ENCODE assay signal across 18 mouse cellular contexts in genomic region chr3:151505606-151506005, GRCm38 (mm10).
"Had no signal": no experiment of that assay in that cellular context is flagged by ENCODE, and none has a peak within 500 bp of the region (broad histone marks: within the 10 kb centered on the region; RNA-seq: fewer than 3 reads in every experiment).

No protein-coding gene starts in this region.

- DNase-seq: lung, adult 18-20 months; lung, embryonic 14.5 days; lung, postnatal 10 days; lung, postnatal 4 days; midbrain, embryonic 14.5 days; retina, postnatal 1 day; right cerebral cortex, adult 18-20 months; right cerebral cortex, postnatal 25 days; right cerebral cortex, postnatal 4 days; spleen, adult 18-20 months; thymus, adult 18-20 months; thymus, postnatal 25 days had no signal

- H3K9ac ChIP-seq: lung, embryonic 14.5 days; midbrain, embryonic 12.5 days; neural tube, embryonic 13.5 days; neural tube, embryonic 15.5 days had no signal

- H3K36me3 ChIP-seq: midbrain, embryonic 10.5 days; midbrain, embryonic 12.5 days; neural tube, embryonic 13.5 days; neural tube, embryonic 15.5 days had no signal

- H3K4me3 ChIP-seq: midbrain, embryonic 10.5 days; midbrain, embryonic 12.5 days; myocyte; neural tube, embryonic 13.5 days; neural tube, embryonic 15.5 days had no signal

- H3K9me3 ChIP-seq: midbrain, embryonic 10.5 days; midbrain, embryonic 12.5 days; neural tube, embryonic 13.5 days; neural tube, embryonic 15.5 days had no signal

- H3K27ac ChIP-seq: midbrain, embryonic 10.5 days; midbrain, embryonic 12.5 days; neural tube, embryonic 13.5 days; neural tube, embryonic 15.5 days had no signal

- H3K4me2 ChIP-seq: lung, embryonic 14.5 days; midbrain, embryonic 12.5 days; neural tube, embryonic 13.5 days; neural tube, embryonic 15.5 days had no signal

- ATAC-seq: midbrain, embryonic 16.5 days had no signal

- H3K4me1 ChIP-seq: midbrain, embryonic 10.5 days; midbrain, embryonic 12.5 days; neural tube, embryonic 13.5 days; neural tube, embryonic 15.5 days had no signal

- H3K27me3 ChIP-seq: midbrain, embryonic 12.5 days; neural tube, embryonic 13.5 days; neural tube, embryonic 15.5 days had no signal
